Comparison of ENCODE assay signal across 23 mouse cellular contexts in the genomic region with DNA sequence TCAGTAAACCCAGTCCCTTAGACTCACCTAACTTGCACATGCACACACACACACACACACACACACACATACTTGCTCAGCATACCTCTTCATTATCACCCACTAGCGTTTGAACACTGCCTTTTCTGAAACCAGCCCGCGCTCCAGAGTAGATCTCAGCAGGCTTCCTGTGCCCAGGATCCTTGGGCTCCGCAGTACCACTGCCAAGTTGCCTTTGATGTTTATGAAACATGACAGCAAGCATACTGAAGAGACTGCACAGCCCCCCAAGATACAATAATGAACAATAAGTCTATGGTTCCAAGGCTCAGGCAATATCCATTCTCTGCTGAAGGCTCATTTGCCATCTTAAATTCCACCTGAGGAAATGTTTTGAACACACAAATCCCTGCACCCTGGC. TPM values are rescaled to one million over a fixed set of nuclear protein-coding genes. Genes with fewer than 3 reads are reported as not detected.
DNase-seq lines count a peak whose midpoint lies in the region; ATAC-seq and TF ChIP-seq lines count a peak whose summit lies in the region.
"Had no signal": no experiment of that assay in that cellular context is flagged by ENCODE, and none has a peak within 500 bp of the region (broad histone marks: within the 10 kb centered on the region; RNA-seq: fewer than 3 reads in every experiment).

No protein-coding gene starts in this region.

- no peak overlapping the region for H3K4me3 ChIP-seq in hindbrain, postnatal 0 days (ENCODE audit: low read length)
- no peak overlapping the region for H3K4me3 ChIP-seq in hindbrain, embryonic 12.5 days
- no peak overlapping the region for H3K4me3 ChIP-seq in midbrain, embryonic 16.5 days (ENCODE audit: low read depth, low read length)
- H3K4me3 ChIP-seq in midbrain, embryonic 10.5 days, result no peak overlapping the region
- H3K4me3 ChIP-seq: embryonic facial prominence, embryonic 13.5 days; forebrain, embryonic 13.5 days; heart, adult 2 months; heart, embryonic 15.5 days had no signal

- 0 out of 2 replicates have a peak, but pooled peaks have one; percentile 38 for ATAC-seq in hindbrain, postnatal 0 days
- ATAC-seq in hindbrain, embryonic 12.5 days (ENCODE audit: low FRiP score), result no peak
- ATAC-seq in midbrain, embryonic 16.5 days, result peak; percentile 64
- ATAC-seq: forebrain, embryonic 13.5 days; forebrain, postnatal 0 days; intestine, embryonic 16.5 days had no signal

- H3K4me1 ChIP-seq in hindbrain, postnatal 0 days (ENCODE audit: insufficient read depth, low read length), result no peaks in the 10 kb centered on the region
- no peaks in the 10 kb centered on the region for H3K4me1 ChIP-seq in hindbrain, embryonic 12.5 days
- H3K4me1 ChIP-seq in midbrain, embryonic 16.5 days (ENCODE audit: control insufficient read depth, insufficient read depth, low read length), result no peaks in the 10 kb centered on the region
- H3K4me1 ChIP-seq in midbrain, embryonic 10.5 days, result no peaks in the 10 kb centered on the region
- H3K4me1 ChIP-seq: embryonic facial prominence, embryonic 13.5 days; forebrain, embryonic 13.5 days; heart, embryonic 15.5 days had no signal

- peak; percentile 5 to 11 for DNase-seq in cerebellum, postnatal 25 days
- DNase-seq in cerebellum, adult 18-20 months, result no peak
- DNase-seq in hindbrain, postnatal 0 days (ENCODE audit: low spot score), result peak; percentile 49
- DNase-seq in midbrain, embryonic 10.5 days (ENCODE audit: low spot score), result no peak
- peak; percentile 83 for DNase-seq in retina, postnatal 1 day
- DNase-seq in urinary bladder, postnatal 25 days (ENCODE audit: low spot score), result no peak
- DNase-seq: adrenal gland, postnatal 25 days; cerebellum, adult 9-10 months; forebrain, postnatal 0 days; gastrocnemius, postnatal 14 days; heart, adult 2 months; heart, postnatal 14 days had no signal

- no peak overlapping the region for H3K27ac ChIP-seq in hindbrain, postnatal 0 days
- H3K27ac ChIP-seq in hindbrain, embryonic 12.5 days, result no peak overlapping the region
- no peak overlapping the region for H3K27ac ChIP-seq in midbrain, embryonic 16.5 days (ENCODE audit: low read length)
- no peak overlapping the region for H3K27ac ChIP-seq in midbrain, embryonic 10.5 days (replicated peaks)
- H3K27ac ChIP-seq: embryonic facial prominence, embryonic 13.5 days; forebrain, embryonic 13.5 days; heart, adult 2 months; heart, embryonic 15.5 days had no signal

- H3K27me3 ChIP-seq in hindbrain, postnatal 0 days (ENCODE audit: insufficient read depth, low read length), result no peaks in the 10 kb centered on the region
- no peaks in the 10 kb centered on the region for H3K27me3 ChIP-seq in hindbrain, embryonic 12.5 days
- H3K27me3 ChIP-seq in midbrain, embryonic 16.5 days (ENCODE audit: control insufficient read depth, insufficient read depth, low read depth, low read length), result no peaks in the 10 kb centered on the region
- H3K27me3 ChIP-seq in midbrain, embryonic 10.5 days (ENCODE audit: low read depth, poor library complexity, severe bottlenecking), result no peaks in the 10 kb centered on the region
- H3K27me3 ChIP-seq: embryonic facial prominence, embryonic 13.5 days; forebrain, embryonic 13.5 days; heart, embryonic 15.5 days had no signal

- no peaks in the 10 kb centered on the region for H3K36me3 ChIP-seq in hindbrain, postnatal 0 days (ENCODE audit: insufficient read depth, low read length)
- no peaks in the 10 kb centered on the region for H3K36me3 ChIP-seq in hindbrain, embryonic 12.5 days
- no peaks in the 10 kb centered on the region for H3K36me3 ChIP-seq in midbrain, embryonic 16.5 days (ENCODE audit: control insufficient read depth, insufficient read depth, low read length)
- no peaks in the 10 kb centered on the region for H3K36me3 ChIP-seq in midbrain, embryonic 10.5 days
- H3K36me3 ChIP-seq: embryonic facial prominence, embryonic 13.5 days; heart, embryonic 15.5 days had no signal

- no peak for TF ChIP-seq CTCF in hindbrain, postnatal 0 days (IDR thresholded peaks at IDR 0.05; ENCODE audit: low read depth)

- no peak overlapping the region for H3K4me2 ChIP-seq in hindbrain, postnatal 0 days (ENCODE audit: low read depth, low read length)
- no peak overlapping the region for H3K4me2 ChIP-seq in hindbrain, embryonic 12.5 days (replicated peaks)
- H3K4me2 ChIP-seq in midbrain, embryonic 16.5 days (ENCODE audit: low read length), result no peak overlapping the region
- H3K4me2 ChIP-seq: embryonic facial prominence, embryonic 13.5 days; forebrain, embryonic 13.5 days; heart, embryonic 11.5 days; heart, embryonic 15.5 days had no signal

- H3K9ac ChIP-seq in hindbrain, postnatal 0 days (replicated peaks; ENCODE audit: low read length), result no peak overlapping the region
- no peak overlapping the region for H3K9ac ChIP-seq in hindbrain, embryonic 12.5 days
- no peak overlapping the region for H3K9ac ChIP-seq in midbrain, embryonic 16.5 days (ENCODE audit: low read depth, low read length)
- H3K9ac ChIP-seq: embryonic facial prominence, embryonic 13.5 days; forebrain, embryonic 13.5 days; forebrain, postnatal 0 days; heart, embryonic 15.5 days had no signal

- H3K9me3 ChIP-seq in hindbrain, postnatal 0 days (ENCODE audit: low read length), result no peaks in the 10 kb centered on the region
- no peaks in the 10 kb centered on the region for H3K9me3 ChIP-seq in hindbrain, embryonic 12.5 days (replicated peaks)
- H3K9me3 ChIP-seq in midbrain, embryonic 16.5 days (replicated peaks; ENCODE audit: control insufficient read depth, low read length, poor library complexity, severe bottlenecking), result no peaks in the 10 kb centered on the region
- no peaks in the 10 kb centered on the region for H3K9me3 ChIP-seq in midbrain, embryonic 10.5 days (replicated peaks)
- H3K9me3 ChIP-seq: embryonic facial prominence, embryonic 13.5 days; forebrain, embryonic 13.5 days; heart, embryonic 15.5 days had no signal

- WGBS in hindbrain, postnatal 0 days, result 47% methylated on average over 4 of the region's 4 CpGs
- WGBS in hindbrain, embryonic 12.5 days, result 71% methylated on average over 4 of the region's 4 CpGs
- WGBS in midbrain, embryonic 16.5 days, result 60% methylated on average over 4 of the region's 4 CpGs
- 79% methylated on average over 4 of the region's 4 CpGs for WGBS in midbrain, embryonic 10.5 days

RNA-seq across cellular contexts. Expression of gene Npsr1, which starts 1.8 kb away (rescaled TPM):
- total RNA-seq in hindbrain, postnatal 0 days (2014; rRNA removed), result 0.43 and 1.2 TPM in 2 replicates
- polyA plus RNA-seq in hindbrain, postnatal 0 days (2015; fragmentation: Nextera tagmentation; extraction: Ambion mirVana), result 0.68 and 0.84 TPM in 2 replicates
- polyA plus RNA-seq in hindbrain, embryonic 12.5 days (2016; fragmentation: Nextera tagmentation; extraction: Ambion mirVana), result not detected in 2 replicates
- 0.51 and 0.63 TPM in 2 replicates for polyA plus RNA-seq in midbrain, embryonic 16.5 days (2015; fragmentation: Nextera tagmentation; extraction: Ambion mirVana)
- polyA plus RNA-seq in midbrain, embryonic 10.5 days (2016; fragmentation: Nextera tagmentation; extraction: Ambion mirVana), result not detected in 2 replicates
- total RNA-seq: adrenal gland, adult 2 months; adrenal gland, postnatal 25 days; ES-E14; gastrocnemius, adult 18-20 months; gastrocnemius, postnatal 14 days; heart, adult 2 months; heart, postnatal 14 days; hematopoietic stem cell, adult 5-6 weeks had no signal
- polyA plus RNA-seq: adrenal gland, adult 2 months; embryonic facial prominence, embryonic 13.5 days; forebrain, embryonic 13.5 days; heart, adult 2 months; heart, embryonic 11.5 days; heart, embryonic 15.5 days; intestine, embryonic 16.5 days had no signal

Comparison
In these comparisons a context has a peak if more than half of its experiments do, and no peak if none do; other contexts are left out.
1. DNase-seq: peak in cerebellum, postnatal 25 days (2 of 2), hindbrain, postnatal 0 days (single experiment) and retina, postnatal 1 day (single experiment); none in cerebellum, adult 18-20 months (0 of 2), midbrain, embryonic 10.5 days (single experiment) and urinary bladder, postnatal 25 days (single experiment).